Mouse (Mus musculus) layer of hippocampus, adult 2 months (tissue): ENCODE measurements around the gene Pipox. TPM values are rescaled to one million over a fixed set of nuclear protein-coding genes. Genes with fewer than 3 reads are reported as not detected.

ENCODE experiments used
- DNase-seq, 2 experiments: peaks; one replicate each; pipeline ENCODE4 v3.0.0; 2022; ENCODE audit warnings: low spot score in 2 of 2
- H3K27ac ChIP-seq: fragments of 200-600 bp; 2 replicates; pipeline ENCODE4 v1.8.1; 2022
- H3K4me3 ChIP-seq: fragments of 200-600 bp; 2 replicates; pipeline ENCODE4 v1.8.1; 2022; ENCODE audit warnings: mild to moderate bottlenecking
- CTCF ChIP-seq: fragments of 200-600 bp; conservative IDR thresholded peaks from 2 replicates; pipeline ENCODE4 v1.8.1; 2022; ENCODE audit warnings: antibody characterized with exemption, mild to moderate bottlenecking, moderate library complexity
- long read RNA-seq, 2 experiments: library from polyadenylated mRNA; stranded (forward); transcript quantifications; one replicate each; pipeline ENCODE4 v2.0.0; 2021; ENCODE audit warnings: borderline mapping rate in 2 of 2
- total RNA-seq, 2 experiments: library from RNA; stranded (reverse); gene quantifications; 2 replicates each; pipeline ENCODE4 v1.2.3; 2021

Pipox gene
- 1 to 10 TPM in 1 of 2 experiments, under 1 TPM in 1; 0.84 to 1.2 TPM for total RNA-seq
- long read RNA-seq, experiment 1, partial matches to known transcripts = 0 of 3 reads
- long read RNA-seq, experiment 1, other reads (novel, unspliced or antisense) = 3 of 3 reads
- long read RNA-seq, experiment 2, partial matches to known transcripts = 0 of 1 reads
- long read RNA-seq, experiment 2, other reads (novel, unspliced or antisense) = 1 of 1 reads

DNA sequence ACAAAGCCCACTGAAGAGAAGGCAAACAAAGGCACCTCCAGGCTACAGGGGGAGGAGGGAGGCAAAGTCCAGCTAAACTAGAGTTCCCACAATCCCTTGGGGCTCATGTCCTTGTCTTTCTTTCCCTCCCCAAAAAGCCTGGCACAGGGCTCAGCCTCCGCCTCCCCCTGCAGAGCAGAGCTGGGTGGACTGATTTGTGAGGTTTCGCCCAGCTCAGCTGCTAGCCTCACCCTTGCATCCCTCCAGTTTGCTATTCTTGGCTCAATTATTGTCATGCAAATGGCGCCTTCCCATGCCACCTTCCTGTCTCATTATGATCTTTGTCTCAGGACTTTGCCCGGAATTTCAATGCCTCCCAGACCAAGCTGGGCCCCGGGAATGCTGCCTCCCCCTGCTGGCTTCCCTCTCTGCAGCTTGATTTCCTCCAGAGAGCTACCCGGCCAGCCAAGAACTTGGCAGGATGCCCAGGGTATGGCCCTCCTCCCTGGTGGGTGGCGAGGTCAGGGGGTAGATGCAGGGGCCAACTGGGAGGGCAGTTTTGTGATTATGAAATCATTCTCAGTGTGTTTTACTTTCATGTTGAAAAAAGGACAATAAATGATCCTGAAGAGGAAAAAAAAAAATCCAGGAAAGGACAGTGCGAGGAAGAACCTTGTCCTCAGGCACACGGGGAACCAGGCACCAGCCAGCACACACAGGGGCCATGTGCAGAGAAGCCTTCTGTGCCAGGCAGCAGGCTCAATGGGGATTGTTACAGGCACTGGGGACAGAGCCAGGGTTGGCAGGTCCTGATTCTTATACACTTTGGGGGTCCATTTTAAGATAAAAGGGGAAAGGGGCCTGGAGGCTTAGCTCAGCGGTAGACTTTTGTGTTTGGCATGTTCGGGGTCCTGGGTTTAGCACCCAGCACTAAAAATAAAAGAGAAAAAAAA lies at the start of gene Pipox:
Gene Pipox, minus strand, starts transcription at position 310 of the 932 bp plus-strand sequence.
- no peak within 1 kb of the TSS for H3K4me3 ChIP-seq
- peak; percentile 77 to 88 for DNase-seq
- peak within 1 kb of the TSS; percentile 80 for H3K27ac ChIP-seq
- TF ChIP-seq CTCF = peak; percentile 73

DNA sequence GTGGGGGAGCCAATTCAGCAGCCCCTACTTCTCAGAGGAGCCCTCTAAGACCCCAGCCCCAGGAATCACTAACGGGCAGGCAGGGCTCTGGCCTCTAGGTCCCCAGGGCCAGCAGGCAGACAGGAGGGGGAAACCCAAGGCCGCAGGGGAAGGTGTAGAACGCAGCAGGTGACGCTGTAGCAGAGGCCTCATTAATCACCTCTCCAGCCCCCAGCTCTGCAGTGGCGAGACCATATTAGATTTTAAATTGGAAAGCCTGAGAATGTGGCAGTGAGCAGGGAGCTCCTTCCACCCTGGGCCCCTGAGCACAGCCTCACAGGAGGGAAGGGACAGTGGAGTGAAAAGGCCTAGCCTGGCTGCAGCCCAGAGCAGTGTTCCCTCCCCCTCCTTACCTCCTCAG lies 48.3 kb upstream of the Pipox start:
- Histone ChIP-seq H3K4me3 (no peak overlapping the region), H3K27ac (no peak overlapping the region)
- TF ChIP-seq CTCF = no peak

DNA sequence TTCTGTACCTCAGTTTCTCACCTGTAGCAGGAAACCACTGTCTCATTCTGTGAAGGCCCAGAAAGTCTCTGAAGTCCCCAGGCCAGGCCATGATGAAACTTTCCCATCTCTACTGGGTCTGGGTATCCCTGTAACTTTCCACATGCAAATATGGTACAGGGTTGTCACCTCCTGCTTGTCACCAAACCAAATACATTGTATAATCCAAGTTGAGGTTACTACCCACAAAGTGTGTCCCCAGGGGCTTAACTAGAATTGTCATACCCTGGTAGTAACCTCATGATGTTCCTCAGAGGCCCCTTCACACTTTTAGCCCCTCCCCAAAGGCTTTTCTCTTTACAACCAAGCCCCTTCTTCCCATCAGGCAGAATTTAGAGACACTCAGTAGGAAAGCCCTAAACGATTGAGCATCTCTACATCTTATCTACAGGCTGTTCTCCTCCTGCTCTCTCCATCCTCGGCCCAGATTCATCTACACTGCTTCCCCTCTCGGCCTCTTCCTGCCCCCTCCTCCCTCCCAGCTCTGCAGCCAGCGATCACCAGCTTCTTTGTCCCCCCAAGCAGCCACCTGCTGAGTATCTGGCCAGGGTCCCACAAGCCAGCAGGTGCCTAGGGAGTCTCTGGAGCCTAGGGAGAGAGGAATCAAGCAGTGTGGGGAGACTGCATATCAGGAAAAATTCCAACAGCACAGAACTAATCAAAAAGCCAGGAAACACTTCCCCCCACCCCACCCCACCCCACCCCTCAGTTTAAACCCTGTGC lies 43.9 kb upstream of the Pipox start:
- TF ChIP-seq CTCF = no peak
- DNase-seq = no peak
- Histone ChIP-seq H3K27ac (no peak overlapping the region), H3K4me3 (no peak overlapping the region)

More for the DNA sequence above, 48.3 kb upstream of the Pipox start:
- no peak for DNase-seq

DNA sequence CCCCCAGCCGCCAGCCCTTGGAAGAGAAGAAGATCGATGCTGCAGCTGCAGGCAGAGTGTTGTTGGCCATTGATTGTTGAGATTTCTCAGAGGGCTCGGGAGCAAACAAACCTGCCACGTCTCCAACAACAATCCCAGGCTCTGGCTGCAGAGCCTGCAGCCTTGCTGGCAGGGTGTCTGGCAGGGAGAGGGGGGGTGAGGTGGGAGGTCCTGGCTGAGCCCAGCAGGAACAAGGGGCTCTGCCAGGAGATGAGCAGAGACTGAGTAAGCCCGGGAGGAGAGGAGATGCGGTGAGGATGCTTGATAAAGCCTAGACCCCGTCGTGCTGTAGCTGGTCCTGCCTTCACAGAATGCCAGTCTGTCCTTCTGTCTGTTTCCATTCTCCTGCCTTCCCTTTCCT lies 43.0 kb upstream of the Pipox start:
- no peak overlapping the region for H3K4me3 ChIP-seq
- TF ChIP-seq CTCF = no peak
- DNase-seq = no peak
- H3K27ac ChIP-seq = peak overlapping the region; percentile 46; the same call in 1 of the 2 replicates

DNA sequence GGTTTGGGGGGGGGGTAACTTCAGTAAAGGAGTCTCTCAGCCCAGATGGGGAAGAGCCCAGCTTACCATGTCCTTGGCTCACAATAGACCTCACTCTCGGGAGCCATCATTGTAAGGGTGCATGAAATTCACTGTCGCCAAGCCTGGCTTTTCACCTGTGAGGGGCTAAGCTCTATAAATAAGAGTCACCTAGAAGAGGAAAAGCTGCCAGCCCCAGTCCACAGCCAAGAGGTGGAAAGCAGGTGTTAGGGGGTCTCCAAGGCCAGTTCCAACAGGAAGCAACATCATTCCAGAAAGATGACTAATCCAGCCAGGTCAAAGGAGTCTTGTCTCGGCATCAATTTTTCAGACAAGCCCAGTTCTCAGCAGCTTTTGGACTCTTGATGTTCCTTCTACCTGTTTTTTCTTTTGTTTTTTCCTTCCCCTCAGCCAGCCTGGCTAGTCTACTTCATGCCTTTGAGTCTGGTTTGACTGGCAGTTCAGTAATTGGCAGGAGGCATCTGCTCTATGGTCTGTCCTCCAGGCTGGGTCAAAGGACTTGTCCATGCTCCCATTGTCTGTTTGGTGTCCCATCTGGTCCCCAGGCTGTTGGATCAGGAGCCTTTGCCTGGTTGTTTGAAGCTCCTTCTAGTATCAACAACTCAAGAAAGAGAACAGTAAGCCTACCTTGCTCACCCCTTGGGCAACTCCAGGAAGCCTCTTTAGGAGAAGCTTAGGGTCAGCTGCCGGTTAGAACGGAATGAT lies 40.8 kb upstream of the Pipox start:
- peak overlapping the region; percentile 14; the same call in 1 of the 2 replicates for H3K27ac ChIP-seq
- no peak for TF ChIP-seq CTCF
- DNase-seq = no peak
- H3K4me3 ChIP-seq = no peak overlapping the region

- Histone ChIP-seq H3K4me3 (no peak overlapping the region; the same call in 1 of the 2 replicates), H3K27ac (peak overlapping the region; percentile 36)
- DNase-seq = no peak
- no peak for TF ChIP-seq CTCF
Measured at GRCm38 (mm10) chr11:77934111-77934521, 40.2 kb upstream of the Pipox start.

GRCm38 (mm10) chr11:77932576-77932975 lies 38.7 kb upstream of the Pipox start:
- Histone ChIP-seq H3K4me3 (peak overlapping the region; percentile 66), H3K27ac (0 out of 2 replicates have a peak overlapping the region, but pooled peaks have one; percentile 20)
- no peak for DNase-seq
- no peak for TF ChIP-seq CTCF

DNA sequence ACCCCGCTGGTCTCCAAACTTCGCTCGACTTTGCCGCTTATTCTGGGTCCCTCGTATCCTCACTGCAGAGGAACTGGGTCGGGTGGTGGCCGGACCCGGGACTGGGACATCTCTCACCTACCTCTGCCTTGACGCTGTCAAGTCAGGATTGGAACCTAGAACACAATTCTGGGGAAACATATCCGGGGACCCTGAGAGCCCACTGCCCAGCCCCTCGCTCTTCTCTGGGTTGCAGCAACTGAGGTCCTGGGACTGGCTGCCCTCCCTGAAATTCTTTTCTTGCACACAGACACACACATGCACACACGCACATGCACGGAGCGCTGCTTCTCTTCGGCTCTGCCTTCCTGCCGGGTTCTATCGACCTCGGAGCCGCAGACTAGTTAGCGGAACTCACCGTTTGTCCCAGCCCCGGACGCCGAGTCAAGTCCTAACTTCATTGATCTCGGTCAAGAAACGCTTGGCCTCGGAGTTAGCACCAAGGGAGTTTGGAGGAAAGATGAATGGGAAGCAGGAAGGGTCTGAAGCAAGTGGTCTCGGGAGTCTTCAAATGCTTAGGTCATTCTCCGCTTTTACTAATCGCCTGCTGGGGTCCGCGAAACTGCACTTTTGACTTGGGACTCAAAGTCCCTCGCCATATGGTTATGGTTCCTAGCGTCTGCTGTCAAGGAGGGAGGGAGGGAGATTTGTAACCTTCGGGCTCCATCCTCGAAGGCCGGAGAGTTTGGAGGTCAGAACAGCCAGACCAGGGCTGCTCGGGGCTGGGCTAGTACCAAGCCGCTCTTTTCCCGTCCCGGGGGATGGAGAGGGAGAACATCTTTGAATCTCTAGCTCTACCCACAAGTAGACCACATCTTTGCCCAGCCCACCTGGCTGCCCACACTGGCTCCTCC lies 37.9 kb upstream of the Pipox start:
- no peak for DNase-seq
- Histone ChIP-seq H3K4me3 (peak overlapping the region; percentile 66), H3K27ac (peak overlapping the region; percentile 92; the same call in 1 of the 2 replicates)
- no peak for TF ChIP-seq CTCF

GRCm38 (mm10) chr11:77930751-77931540 lies 37.0 kb upstream of the Pipox start, which contains the start of gene Sez6:
Sez6 (plus strand) TSS chr11:77930800.
- peak within 1 kb of the TSS; percentile 92 for H3K27ac ChIP-seq
- H3K4me3 ChIP-seq = peak within 1 kb of the TSS; percentile 66
- peak; percentile 81 for DNase-seq
- peak; percentile 77 for TF ChIP-seq CTCF

DNA sequence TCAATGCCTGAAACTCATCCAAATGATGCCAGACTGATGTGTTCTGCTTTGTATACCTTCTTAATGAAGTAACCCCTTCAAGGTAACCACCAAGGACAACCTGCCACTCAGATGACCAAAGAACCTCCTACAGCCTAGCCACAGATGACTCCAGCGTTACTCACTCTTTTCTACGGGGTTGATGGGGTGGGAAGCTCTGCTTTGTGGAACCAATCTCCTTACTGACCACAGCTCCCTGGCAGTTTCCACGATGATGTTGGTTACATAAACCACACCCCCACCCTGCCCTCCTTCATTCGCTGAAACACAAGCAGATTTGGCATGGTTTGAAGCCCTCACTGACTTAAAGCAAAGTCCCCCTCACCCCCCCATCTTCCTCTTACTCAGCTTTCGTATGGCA lies 33.9 kb upstream of the Pipox start:
- DNase-seq = no peak
- Histone ChIP-seq H3K4me3 (no peak overlapping the region), H3K27ac (no peak overlapping the region)
- no peak for TF ChIP-seq CTCF
